Mouse (Mus musculus) thymus, postnatal 4 days (tissue): ENCODE data around the gene Slc31a2.

Experiments
- DNase-seq: peaks from one replicate; pipeline ENCODE4 v3.0.0; 2021

Gene Slc31a2

GRCm38 (mm10) chr4:62282969-62283368 is 20.6 kb downstream of the Slc31a2 start:
- DNase-seq, result peak; percentile 0

GRCm38 (mm10) chr4:62285576-62285975 is 23.2 kb downstream of the Slc31a2 start:
- peak; percentile 3 for DNase-seq

- peak; percentile 84 for DNase-seq
Observed at GRCm38 (mm10) chr4:62286257-62286991, 24.1 kb downstream of the Slc31a2 start.

GRCm38 (mm10) chr4:62286992-62287900 is 24.9 kb downstream of the Slc31a2 start:
- peak; percentile 20 for DNase-seq

- DNase-seq, result peak; percentile 2
Observed at GRCm38 (mm10) chr4:62289226-62289625, 26.9 kb downstream of the Slc31a2 start.

- peak; percentile 3 for DNase-seq
Observed at GRCm38 (mm10) chr4:62290816-62291505, 28.6 kb downstream of the Slc31a2 start.

GRCm38 (mm10) chr4:62292461-62293180 is 30.3 kb downstream of the Slc31a2 start:
- DNase-seq, result peak; percentile 2

GRCm38 (mm10) chr4:62293219-62293861 is 31.0 kb downstream of the Slc31a2 start:
- peak; percentile 8 for DNase-seq

GRCm38 (mm10) chr4:62294741-62295140 is 32.4 kb downstream of the Slc31a2 start:
- no peak for DNase-seq

GRCm38 (mm10) chr4:62297280-62298130 is 35.1 kb downstream of the Slc31a2 start:
- DNase-seq, result no peak

GRCm38 (mm10) chr4:62300001-62300400 is 37.6 kb downstream of the Slc31a2 start:
- DNase-seq, result no peak

GRCm38 (mm10) chr4:62302795-62303194 is 40.4 kb downstream of the Slc31a2 start:
- DNase-seq, result no peak

GRCm38 (mm10) chr4:62303288-62303687 is 40.9 kb downstream of the Slc31a2 start:
- DNase-seq, result no peak

- DNase-seq, result no peak
Observed at GRCm38 (mm10) chr4:62306301-62306700, 43.9 kb downstream of the Slc31a2 start.

GRCm38 (mm10) chr4:62306840-62307239 is 44.5 kb downstream of the Slc31a2 start:
- DNase-seq, result no peak

- no peak for DNase-seq
Observed at GRCm38 (mm10) chr4:62308406-62308805, 46.0 kb downstream of the Slc31a2 start.

- no peak for DNase-seq
Observed at GRCm38 (mm10) chr4:62312821-62313220, 50.5 kb downstream of the Slc31a2 start.

- no peak for DNase-seq
Observed at GRCm38 (mm10) chr4:62313641-62314211, 51.4 kb downstream of the Slc31a2 start.

GRCm38 (mm10) chr4:62314516-62314915 is 52.2 kb downstream of the Slc31a2 start:
- no peak for DNase-seq

- no peak for DNase-seq
Observed at GRCm38 (mm10) chr4:62316456-62316855, 54.1 kb downstream of the Slc31a2 start.

- DNase-seq, result no peak
Observed at GRCm38 (mm10) chr4:62318294-62318693, 55.9 kb downstream of the Slc31a2 start.
